ENCODE assay signal across 11 mouse cellular contexts in the genomic region with DNA sequence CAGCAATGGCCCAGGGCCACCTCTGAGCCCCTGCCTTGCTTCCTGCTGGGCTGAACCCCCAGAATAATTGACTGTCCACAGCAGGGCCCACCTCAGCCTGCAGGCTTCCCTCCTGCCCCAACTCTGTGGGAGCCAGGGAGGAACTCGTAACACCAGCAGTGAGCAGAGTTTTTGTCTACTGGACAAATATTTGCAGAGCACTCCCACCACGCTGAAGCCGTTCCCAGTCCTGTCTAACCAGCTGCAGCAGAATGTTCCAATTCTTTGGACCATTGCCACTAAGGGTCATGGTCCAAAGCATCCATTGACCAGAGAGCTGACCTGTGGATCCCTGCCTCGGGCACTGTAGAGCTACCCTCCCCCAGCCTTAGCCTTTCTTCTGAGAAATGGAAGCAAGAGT. TPM values are rescaled to one million over a fixed set of nuclear protein-coding genes. Genes with fewer than 3 reads are reported as not detected.
DNase-seq lines count a peak whose midpoint lies in the region; ATAC-seq and TF ChIP-seq lines count a peak whose summit lies in the region.
"Had no signal": no experiment of that assay in that cellular context is flagged by ENCODE, and none has a peak within 500 bp of the region (broad histone marks: within the 10 kb centered on the region; RNA-seq: fewer than 3 reads in every experiment).

No protein-coding gene starts in this region.

- no peaks in the 10 kb centered on the region for H3K4me1 ChIP-seq in hindbrain, embryonic 12.5 days
- no peaks in the 10 kb centered on the region for H3K4me1 ChIP-seq in hindbrain, embryonic 13.5 days (replicated peaks)
- H3K4me1 ChIP-seq in embryonic facial prominence, embryonic 15.5 days: no peaks in the 10 kb centered on the region
- peaks cover 69% of the 10 kb centered on the region for H3K4me1 ChIP-seq in liver, embryonic 13.5 days (replicated peaks)
- no peaks in the 10 kb centered on the region; the same call in 1 of the 2 replicates for H3K4me1 ChIP-seq in stomach, embryonic 14.5 days (ENCODE audit: control insufficient read depth, insufficient read depth, low read length)
- H3K4me1 ChIP-seq in cerebellum, adult 2 months (ENCODE audit: control insufficient read depth, insufficient read depth, low read length): no peaks in the 10 kb centered on the region

- no peaks in the 10 kb centered on the region for H3K9me3 ChIP-seq in hindbrain, embryonic 12.5 days (replicated peaks)
- no peaks in the 10 kb centered on the region for H3K9me3 ChIP-seq in hindbrain, embryonic 13.5 days
- no peaks in the 10 kb centered on the region for H3K9me3 ChIP-seq in embryonic facial prominence, embryonic 15.5 days (replicated peaks)
- no peaks in the 10 kb centered on the region for H3K9me3 ChIP-seq in liver, embryonic 13.5 days (replicated peaks)
- H3K9me3 ChIP-seq in stomach, embryonic 14.5 days (ENCODE audit: control insufficient read depth, low read depth, low read length): no peaks in the 10 kb centered on the region

- no peaks in the 10 kb centered on the region for H3K27me3 ChIP-seq in hindbrain, embryonic 12.5 days
- H3K27me3 ChIP-seq in hindbrain, embryonic 13.5 days: peaks cover 7% of the 10 kb centered on the region; the same call in 1 of the 2 replicates
- H3K27me3 ChIP-seq in embryonic facial prominence, embryonic 15.5 days: no peaks in the 10 kb centered on the region
- peaks cover 28% of the 10 kb centered on the region for H3K27me3 ChIP-seq in liver, embryonic 13.5 days
- no peaks in the 10 kb centered on the region for H3K27me3 ChIP-seq in stomach, embryonic 14.5 days (ENCODE audit: control insufficient read depth, insufficient read depth, low read length)
- no peaks in the 10 kb centered on the region for H3K27me3 ChIP-seq in cerebellum, adult 2 months (ENCODE audit: control insufficient read depth, insufficient read depth, low read length)

- peak overlapping the region; percentile 8; the same call in 1 of the 2 replicates for H3K9ac ChIP-seq in hindbrain, embryonic 12.5 days
- H3K9ac ChIP-seq in hindbrain, embryonic 13.5 days: no peak overlapping the region
- no peak overlapping the region for H3K9ac ChIP-seq in embryonic facial prominence, embryonic 15.5 days
- peak overlapping the region; percentile 39; the same call in 1 of the 2 replicates for H3K9ac ChIP-seq in liver, embryonic 13.5 days
- no peak overlapping the region for H3K9ac ChIP-seq in stomach, embryonic 14.5 days (replicated peaks; ENCODE audit: low read depth, low read length)

- 19% methylated on average over 4 of the region's 4 CpGs for WGBS in hindbrain, embryonic 12.5 days
- 16% methylated on average over 4 of the region's 4 CpGs for WGBS in hindbrain, embryonic 13.5 days
- WGBS in embryonic facial prominence, embryonic 15.5 days: 17% methylated on average over 4 of the region's 4 CpGs
- WGBS in liver, embryonic 13.5 days (ENCODE audit: insufficient replicate concordance): 54% methylated on average over 4 of the region's 4 CpGs
- WGBS in stomach, embryonic 14.5 days: 22% methylated on average over 4 of the region's 4 CpGs
- WGBS in cerebellum, adult 2 months: 40% methylated on average over 4 of the region's 4 CpGs

- H3K36me3 ChIP-seq in hindbrain, embryonic 12.5 days: peaks cover 4% of the 10 kb centered on the region
- H3K36me3 ChIP-seq in hindbrain, embryonic 13.5 days: no peaks in the 10 kb centered on the region; the same call in 1 of the 2 replicates
- H3K36me3 ChIP-seq in embryonic facial prominence, embryonic 15.5 days: no peaks in the 10 kb centered on the region
- H3K36me3 ChIP-seq in liver, embryonic 13.5 days: peaks cover 25% of the 10 kb centered on the region
- H3K36me3 ChIP-seq in stomach, embryonic 14.5 days (ENCODE audit: control insufficient read depth, insufficient read depth, low read length): no peaks in the 10 kb centered on the region; the same call in 1 of the 2 replicates

- no peak overlapping the region for H3K4me3 ChIP-seq in hindbrain, embryonic 12.5 days
- no peak overlapping the region for H3K4me3 ChIP-seq in hindbrain, embryonic 13.5 days
- no peak overlapping the region for H3K4me3 ChIP-seq in embryonic facial prominence, embryonic 15.5 days (replicated peaks)
- no peak overlapping the region for H3K4me3 ChIP-seq in liver, embryonic 13.5 days (replicated peaks)
- H3K4me3 ChIP-seq in stomach, embryonic 14.5 days (ENCODE audit: low read depth, low read length): no peak overlapping the region
- no peak overlapping the region for H3K4me3 ChIP-seq in cerebellum, adult 2 months (replicated peaks; ENCODE audit: insufficient read depth, low read depth, low read length)

- H3K4me2 ChIP-seq in hindbrain, embryonic 12.5 days (replicated peaks): no peak overlapping the region
- H3K4me2 ChIP-seq in hindbrain, embryonic 13.5 days: no peak overlapping the region
- no peak overlapping the region for H3K4me2 ChIP-seq in embryonic facial prominence, embryonic 15.5 days (replicated peaks)
- no peak overlapping the region for H3K4me2 ChIP-seq in liver, embryonic 13.5 days
- no peak overlapping the region for H3K4me2 ChIP-seq in stomach, embryonic 14.5 days (replicated peaks; ENCODE audit: low read depth, low read length)

- no peak for TF ChIP-seq POLR2A in cerebellum, adult 2 months (IDR thresholded peaks at IDR 0.05; ENCODE audit: borderline replicate concordance, insufficient read depth, low read length)

- H3K27ac ChIP-seq in hindbrain, embryonic 12.5 days: no peak overlapping the region
- H3K27ac ChIP-seq in hindbrain, embryonic 13.5 days: no peak overlapping the region
- H3K27ac ChIP-seq in embryonic facial prominence, embryonic 15.5 days (replicated peaks): peak overlapping the region; percentile 17; the same call in 1 of the 2 replicates
- H3K27ac ChIP-seq in liver, embryonic 13.5 days: peak overlapping the region; percentile 99
- H3K27ac ChIP-seq in stomach, embryonic 14.5 days (ENCODE audit: low read length): peak overlapping the region; percentile 62
- H3K27ac ChIP-seq in cerebellum, adult 2 months (ENCODE audit: insufficient read depth, low read length): no peak overlapping the region

- no peak for TF ChIP-seq CTCF in cerebellum, adult 2 months (IDR thresholded peaks at IDR 0.05; ENCODE audit: borderline replicate concordance, insufficient read depth, low read depth, low read length)

- no peak for DNase-seq in liver, embryonic 13.5 days
- no peak for DNase-seq in cerebellum, adult 2 months
- DNase-seq in right cerebral cortex, postnatal 10 days (ENCODE audit: low spot score in 2 of 2): no peak

- no peak for ATAC-seq in hindbrain, embryonic 12.5 days (ENCODE audit: low FRiP score)
- ATAC-seq in hindbrain, embryonic 13.5 days (ENCODE audit: low FRiP score): no peak
- no peak for ATAC-seq in embryonic facial prominence, embryonic 15.5 days (ENCODE audit: insufficient number of reproducible peaks, low FRiP score, low TSS enrichment, low read depth)
- no peak for ATAC-seq in liver, embryonic 13.5 days (ENCODE audit: low read depth)
- peak; percentile 77 for ATAC-seq in stomach, embryonic 14.5 days (ENCODE audit: insufficient number of reproducible peaks, insufficient read depth, low FRiP score, low read depth)
- ATAC-seq in erythroid progenitor cell, adult 5-6 weeks (replicated peaks; ENCODE audit: low FRiP score, poor library complexity, severe bottlenecking): no peak

RNA-seq across cellular contexts. Expression of a gene that starts 10.7 kb away (rescaled TPM):
- polyA plus RNA-seq in hindbrain, embryonic 12.5 days (2016; fragmentation: Nextera tagmentation; extraction: Ambion mirVana): 1.7 and 1.8 TPM in 2 replicates
- polyA plus RNA-seq in hindbrain, embryonic 13.5 days (2015; fragmentation: Nextera tagmentation; extraction: Ambion mirVana): 2.2 and 3.1 TPM in 2 replicates
- 2.8 and 4.1 TPM in 2 replicates for polyA plus RNA-seq in embryonic facial prominence, embryonic 15.5 days (2015; fragmentation: Nextera tagmentation; extraction: Ambion mirVana)
- polyA plus RNA-seq in liver, embryonic 13.5 days (2015; fragmentation: Nextera tagmentation; extraction: Ambion mirVana): 3.8 and 4.2 TPM in 2 replicates
- 3.2 and 4.4 TPM in 2 replicates for polyA plus RNA-seq in stomach, embryonic 14.5 days (2014; fragmentation: Nextera tagmentation; extraction: Ambion mirVana)
- 32.8 and 35.2 TPM in 2 replicates for total RNA-seq in erythroid progenitor cell, adult 5-6 weeks (2015; ENCODE audit: low replicate concordance)
- total RNA-seq in erythroid progenitor cell, adult 5-6 weeks (2017; ENCODE audit: low replicate concordance): 45.6 and 67.9 TPM in 2 replicates
- polyA plus RNA-seq in cerebellum, adult 2 months (2012; rRNA removed): 67.2 and 68.4 TPM in 2 replicates

RNA-seq across cellular contexts. Expression of a gene that starts 11.2 kb away (rescaled TPM):
- 7.0 and 9.3 TPM in 2 replicates for polyA plus RNA-seq in hindbrain, embryonic 12.5 days (2016; fragmentation: Nextera tagmentation; extraction: Ambion mirVana)
- 10.7 and 17.0 TPM in 2 replicates for polyA plus RNA-seq in hindbrain, embryonic 13.5 days (2015; fragmentation: Nextera tagmentation; extraction: Ambion mirVana)
- 49.1 and 68.9 TPM in 2 replicates for polyA plus RNA-seq in embryonic facial prominence, embryonic 15.5 days (2015; fragmentation: Nextera tagmentation; extraction: Ambion mirVana)
- 105 and 109 TPM in 2 replicates for polyA plus RNA-seq in liver, embryonic 13.5 days (2015; fragmentation: Nextera tagmentation; extraction: Ambion mirVana)
- 38.6 and 44.6 TPM in 2 replicates for polyA plus RNA-seq in stomach, embryonic 14.5 days (2014; fragmentation: Nextera tagmentation; extraction: Ambion mirVana)
- 29.3 and 42.2 TPM in 2 replicates for total RNA-seq in erythroid progenitor cell, adult 5-6 weeks (2015; ENCODE audit: low replicate concordance)
- total RNA-seq in erythroid progenitor cell, adult 5-6 weeks (2017; ENCODE audit: low replicate concordance): 15.8 and 20.8 TPM in 2 replicates
- polyA plus RNA-seq in cerebellum, adult 2 months (2012; rRNA removed): 84.3 and 86.1 TPM in 2 replicates

RNA-seq across cellular contexts. Expression of a gene that starts 11.4 kb away (rescaled TPM):
- polyA plus RNA-seq in hindbrain, embryonic 12.5 days (2016; fragmentation: Nextera tagmentation; extraction: Ambion mirVana): 79.8 and 85.2 TPM in 2 replicates
- polyA plus RNA-seq in hindbrain, embryonic 13.5 days (2015; fragmentation: Nextera tagmentation; extraction: Ambion mirVana): 114 and 116 TPM in 2 replicates
- polyA plus RNA-seq in embryonic facial prominence, embryonic 15.5 days (2015; fragmentation: Nextera tagmentation; extraction: Ambion mirVana): 59.0 and 62.5 TPM in 2 replicates
- 4.7 and 5.1 TPM in 2 replicates for polyA plus RNA-seq in liver, embryonic 13.5 days (2015; fragmentation: Nextera tagmentation; extraction: Ambion mirVana)
- polyA plus RNA-seq in stomach, embryonic 14.5 days (2014; fragmentation: Nextera tagmentation; extraction: Ambion mirVana): 38.9 and 39.4 TPM in 2 replicates
- total RNA-seq in erythroid progenitor cell, adult 5-6 weeks (2015; ENCODE audit: low replicate concordance): 2.2 and 14.7 TPM in 2 replicates
- total RNA-seq in erythroid progenitor cell, adult 5-6 weeks (2017; ENCODE audit: low replicate concordance): not detected in 2 replicates
- 316 and 321 TPM in 2 replicates for polyA plus RNA-seq in cerebellum, adult 2 months (2012; rRNA removed)
- total RNA-seq: CH12.LX had no signal

RNA-seq across cellular contexts. Expression of a gene that starts 21.2 kb away (rescaled TPM):
- polyA plus RNA-seq in hindbrain, embryonic 12.5 days (2016; fragmentation: Nextera tagmentation; extraction: Ambion mirVana): not detected in 2 replicates
- not detected in 2 replicates for polyA plus RNA-seq in hindbrain, embryonic 13.5 days (2015; fragmentation: Nextera tagmentation; extraction: Ambion mirVana)
- polyA plus RNA-seq in embryonic facial prominence, embryonic 15.5 days (2015; fragmentation: Nextera tagmentation; extraction: Ambion mirVana): 0.83 TPM in 1 of 2 replicates, not detected in the other
- polyA plus RNA-seq in liver, embryonic 13.5 days (2015; fragmentation: Nextera tagmentation; extraction: Ambion mirVana): not detected in 2 replicates
- polyA plus RNA-seq in stomach, embryonic 14.5 days (2014; fragmentation: Nextera tagmentation; extraction: Ambion mirVana): not detected in 2 replicates
- total RNA-seq in erythroid progenitor cell, adult 5-6 weeks (2015; ENCODE audit: low replicate concordance): not detected in 2 replicates
- not detected in 2 replicates for total RNA-seq in erythroid progenitor cell, adult 5-6 weeks (2017; ENCODE audit: low replicate concordance)
- 0.13 TPM in 1 of 2 replicates, not detected in the other for polyA plus RNA-seq in cerebellum, adult 2 months (2012; rRNA removed)
- total RNA-seq: CH12.LX had no signal
- polyA plus RNA-seq: heart, embryonic 16.5 days had no signal

RNA-seq across cellular contexts. Expression of a gene that starts 51.5 kb away (rescaled TPM):
- polyA plus RNA-seq in hindbrain, embryonic 12.5 days (2016; fragmentation: Nextera tagmentation; extraction: Ambion mirVana): 0.14 TPM in 1 of 2 replicates, not detected in the other
- polyA plus RNA-seq in hindbrain, embryonic 13.5 days (2015; fragmentation: Nextera tagmentation; extraction: Ambion mirVana): 0.23 and 0.31 TPM in 2 replicates
- polyA plus RNA-seq in embryonic facial prominence, embryonic 15.5 days (2015; fragmentation: Nextera tagmentation; extraction: Ambion mirVana): 2.7 and 3.4 TPM in 2 replicates
- 7.8 and 9.5 TPM in 2 replicates for polyA plus RNA-seq in liver, embryonic 13.5 days (2015; fragmentation: Nextera tagmentation; extraction: Ambion mirVana)
- polyA plus RNA-seq in stomach, embryonic 14.5 days (2014; fragmentation: Nextera tagmentation; extraction: Ambion mirVana): 0.50 and 0.52 TPM in 2 replicates
- total RNA-seq in erythroid progenitor cell, adult 5-6 weeks (2015; ENCODE audit: low replicate concordance): not detected in 2 replicates
- 0.26 TPM in 1 of 2 replicates, not detected in the other for total RNA-seq in erythroid progenitor cell, adult 5-6 weeks (2017; ENCODE audit: low replicate concordance)
- polyA plus RNA-seq in cerebellum, adult 2 months (2012; rRNA removed): 0.06 and 0.08 TPM in 2 replicates
- total RNA-seq: left cerebral cortex, postnatal 10 days had no signal

Comparison
In these comparisons a context has a peak if more than half of its experiments do, and no peak if none do; other contexts are left out.
1. H3K9ac ChIP-seq: peak in hindbrain, embryonic 12.5 days (single experiment) and liver, embryonic 13.5 days (single experiment); none in hindbrain, embryonic 13.5 days (single experiment), embryonic facial prominence, embryonic 15.5 days (single experiment) and stomach, embryonic 14.5 days (single experiment).
2. H3K27ac ChIP-seq: peak in embryonic facial prominence, embryonic 15.5 days (single experiment), liver, embryonic 13.5 days (single experiment) and stomach, embryonic 14.5 days (single experiment); none in hindbrain, embryonic 12.5 days (single experiment), hindbrain, embryonic 13.5 days (single experiment) and cerebellum, adult 2 months (single experiment).
3. RNA of a gene that starts 10.7 kb away (polyA plus RNA-seq): 67.2 to 68.4 TPM in cerebellum, adult 2 months; 3.2 to 4.4 TPM in stomach, embryonic 14.5 days, 3.8 to 4.2 TPM in liver, embryonic 13.5 days, 2.8 to 4.1 TPM in embryonic facial prominence, embryonic 15.5 days, 2.2 to 3.1 TPM in hindbrain, embryonic 13.5 days and 1.7 to 1.8 TPM in hindbrain, embryonic 12.5 days; every median in the first group is over 10 times any median in the second.